Mouse (Mus musculus): ENCODE data around the gene Mtrf1.
"Not testable (repeated sequence)": the region's sequence is repeated elsewhere in the genome, so short reads cannot be mapped to it uniquely, and the experiment has no call there.

- TF ChIP-seq CHD2 (IDR thresholded peaks at IDR 0.05; ENCODE audit: low read depth, low read length); HCFC1 (IDR thresholded peaks at IDR 0.05; ENCODE audit: borderline replicate concordance, insufficient read depth, low read length); ZNF384 (IDR thresholded peaks at IDR 0.05; ENCODE audit: low read depth, low read length): not testable (repeated sequence)
These were observed 29.3 kb downstream of the Mtrf1 start for GRCm38 (mm10) chr14:79426730-79427365.
